Mouse (Mus musculus) spleen, adult 2 months (tissue): ENCODE measurements around the gene Pcdh15.

Source experiments
- CTCF ChIP-seq: fragments of 200-500 bp; IDR thresholded peaks from 2 replicates; pipeline ENCODE4 v1.5.1; 2011; ENCODE audit warnings: mild to moderate bottlenecking, inconsistent platforms; ENCODE audit not compliant: insufficient read depth, insufficient read length, insufficient replicate concordance; ENCODE audit errors: extremely low read depth
- POLR2A ChIP-seq: fragments of 200-500 bp; IDR thresholded peaks from 2 replicates; pipeline ENCODE4 v1.6.1; 2011; ENCODE audit warnings: low read depth, low read length, inconsistent platforms

DNA sequence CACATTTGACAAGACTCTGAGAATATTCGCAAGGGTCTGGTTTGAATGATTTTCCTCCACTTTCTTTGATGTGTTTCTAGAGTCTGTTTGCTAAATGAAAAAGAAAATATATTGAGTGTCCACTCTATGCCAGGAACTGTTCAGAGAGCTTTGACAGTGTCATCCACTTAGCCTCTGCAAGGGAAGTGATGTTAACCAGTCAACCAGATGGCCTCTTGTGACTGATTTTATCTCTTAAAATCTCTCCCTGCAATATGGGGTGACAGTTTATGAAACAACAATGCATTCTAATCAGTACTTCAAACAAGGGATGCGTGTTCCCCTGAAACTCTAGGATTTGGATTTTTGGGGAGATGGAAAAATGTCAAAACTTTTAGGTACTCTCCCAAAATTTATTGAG, 729.6 kb downstream of the Pcdh15 start:
- no peak for TF ChIP-seq CTCF
- TF ChIP-seq POLR2A: no peak
